Mouse (Mus musculus) cortical plate, adult 2 months (tissue): Measurements from ENCODE around the gene Lsp1. TPM values are rescaled to one million over a fixed set of nuclear protein-coding genes. Genes with fewer than 3 reads are reported as not detected.
A peak's percentile ranks its signal among the peaks of the same experiment; 100 is the strongest.

Source experiments
- H3K27ac ChIP-seq: fragments of 200-500 bp; 2 replicates; pipeline ENCODE4 v1.5.1; 2012; ENCODE audit warnings: low read length, control low read depth, inconsistent platforms; ENCODE audit not compliant: insufficient read depth
- H3K4me1 ChIP-seq: fragments of 200-500 bp; 2 replicates; pipeline ENCODE4 v1.6.1; 2011; ENCODE audit warnings: low read length; ENCODE audit not compliant: control insufficient read depth, insufficient read depth
- H3K4me3 ChIP-seq: fragments of 200-500 bp; 2 replicates; pipeline ENCODE4 v1.5.1; 2011; ENCODE audit warnings: mild to moderate bottlenecking, low read length, control low read depth; ENCODE audit not compliant: insufficient read depth
- CTCF ChIP-seq: fragments of 200-500 bp; IDR thresholded peaks from 2 replicates; pipeline ENCODE4 v1.5.1; 2011; ENCODE audit warnings: mild to moderate bottlenecking, control low read depth, low read length; ENCODE audit not compliant: insufficient read depth; ENCODE audit errors: extremely low read depth
- POLR2A ChIP-seq: fragments of 200-500 bp; IDR thresholded peaks from 2 replicates; pipeline ENCODE4 v1.6.1; 2011; ENCODE audit warnings: mild to moderate bottlenecking, low read length, control low read depth; ENCODE audit not compliant: insufficient read depth; ENCODE audit errors: extremely low read depth
- polyA plus RNA-seq: library from polyadenylated mRNA; depleted of rRNA; stranded (reverse); fragments of >200 nt; gene quantifications from 2 replicates; pipeline ENCODE4 v1.2.3, GENCODE M21; 2012; rRNA removed

Lsp1 gene
- 10.2 and 12.2 TPM in 2 replicates for polyA plus RNA-seq

GRCm38 (mm10) chr7:142460636-142461077 lies at the start of gene Lsp1:
Gene Lsp1, plus strand, starts transcription at chr7:142460809.
- no peak within 1 kb of the TSS for H3K4me3 ChIP-seq
- H3K27ac ChIP-seq: no peak within 1 kb of the TSS
- H3K4me1 ChIP-seq: peaks cover 3% of the 10 kb centered on the region; the same call in 1 of the 2 replicates
- no peak for TF ChIP-seq POLR2A
- no peak for TF ChIP-seq CTCF

- no peak overlapping the region for H3K4me3 ChIP-seq
- H3K4me1 ChIP-seq: no peaks in the 10 kb centered on the region
- H3K27ac ChIP-seq: no peak overlapping the region
- no peak for TF ChIP-seq POLR2A
- no peak for TF ChIP-seq CTCF
Measured at GRCm38 (mm10) chr7:142413285-142413684, 47.3 kb upstream of the Lsp1 start.

DNA sequence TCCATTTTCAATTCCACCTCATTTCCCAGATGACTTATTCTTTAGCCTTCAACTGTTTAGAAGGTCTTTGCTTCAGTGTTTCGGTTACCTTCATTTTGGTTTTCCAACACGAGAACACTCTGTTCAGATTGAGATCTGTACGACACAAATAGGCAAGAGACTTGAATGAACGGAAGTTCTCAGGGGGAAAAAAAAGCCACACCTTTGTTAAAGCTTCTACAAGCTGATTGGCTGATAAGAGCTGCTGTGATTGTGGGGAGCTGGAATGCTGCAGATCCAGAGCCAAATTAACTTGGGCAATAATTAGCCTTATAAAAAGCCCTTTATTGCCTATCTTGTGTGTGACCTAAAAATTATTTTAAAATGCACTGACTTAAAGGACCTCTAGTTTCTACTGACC lies 45.3 kb upstream of the Lsp1 start:
- TF ChIP-seq POLR2A (no peak), CTCF (no peak)
- Histone ChIP-seq H3K4me3 (no peak overlapping the region), H3K4me1 (no peaks in the 10 kb centered on the region), H3K27ac (no peak overlapping the region)

DNA sequence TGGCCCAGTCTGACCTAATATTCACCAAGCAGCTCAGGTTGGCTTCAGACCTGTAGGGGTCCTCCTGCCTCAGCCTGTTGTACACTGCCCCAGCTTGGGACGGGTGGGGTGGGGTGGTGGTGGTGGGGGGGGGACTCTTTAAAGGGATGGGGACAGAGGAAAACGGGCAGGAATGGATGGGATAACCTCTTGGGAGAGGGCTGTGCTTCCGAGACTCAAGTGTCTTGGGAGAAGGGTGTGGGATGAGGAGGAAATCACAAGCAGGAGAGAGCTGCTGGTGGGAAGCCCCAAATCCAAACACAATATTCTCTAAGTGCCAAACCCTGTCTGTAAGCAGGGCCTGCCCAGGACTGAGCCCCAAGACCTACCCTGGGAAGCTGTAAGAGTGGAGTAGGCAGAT lies 44.4 kb upstream of the Lsp1 start:
- no peak for TF ChIP-seq CTCF
- no peak for TF ChIP-seq POLR2A
- H3K4me1 ChIP-seq: no peaks in the 10 kb centered on the region
- H3K4me3 ChIP-seq: no peak overlapping the region
- no peak overlapping the region for H3K27ac ChIP-seq

DNA sequence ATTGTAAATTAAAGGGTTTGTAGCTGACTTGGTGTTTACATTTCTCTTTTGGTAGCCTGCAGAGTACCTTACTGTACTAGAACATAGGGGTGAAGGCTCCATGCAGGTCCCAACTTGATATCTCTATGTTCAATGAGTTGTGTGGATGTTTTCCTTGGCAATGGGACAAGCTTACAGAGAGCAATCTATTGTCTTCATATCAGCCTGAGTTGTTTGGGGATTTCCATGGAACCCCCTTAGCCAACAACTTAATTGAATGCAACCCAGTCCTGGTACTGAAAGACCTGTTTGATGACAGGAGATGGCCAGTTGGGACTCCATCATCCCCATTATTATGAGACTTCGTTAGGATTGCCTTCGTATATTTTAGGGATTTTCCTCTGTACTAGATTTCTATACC lies 42.6 kb upstream of the Lsp1 start:
- Histone ChIP-seq H3K4me3 (no peak overlapping the region), H3K27ac (no peak overlapping the region), H3K4me1 (no peaks in the 10 kb centered on the region)
- TF ChIP-seq POLR2A (no peak), CTCF (no peak)

DNA sequence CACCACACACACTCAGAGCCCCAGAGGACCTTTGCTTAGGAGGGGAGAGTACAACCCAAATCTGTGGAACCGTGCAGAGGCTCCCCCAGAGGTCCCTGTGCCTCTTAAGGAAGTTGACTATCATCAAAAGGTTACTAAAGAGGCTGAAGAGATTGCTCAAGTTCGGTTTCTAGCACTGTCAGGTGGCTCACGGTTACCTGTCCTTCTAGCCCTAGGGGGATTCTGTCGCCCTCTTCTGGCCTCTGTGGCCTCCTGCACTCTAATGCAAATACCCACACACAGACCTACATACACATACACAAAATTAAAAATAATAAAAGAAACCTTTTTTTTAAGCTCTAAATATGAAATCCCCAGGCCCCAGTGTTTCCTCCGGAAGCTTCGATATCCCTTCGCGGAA lies 41.9 kb upstream of the Lsp1 start:
- no peaks in the 10 kb centered on the region for H3K4me1 ChIP-seq
- no peak overlapping the region for H3K27ac ChIP-seq
- TF ChIP-seq CTCF: no peak
- TF ChIP-seq POLR2A: no peak
- H3K4me3 ChIP-seq: no peak overlapping the region

DNA sequence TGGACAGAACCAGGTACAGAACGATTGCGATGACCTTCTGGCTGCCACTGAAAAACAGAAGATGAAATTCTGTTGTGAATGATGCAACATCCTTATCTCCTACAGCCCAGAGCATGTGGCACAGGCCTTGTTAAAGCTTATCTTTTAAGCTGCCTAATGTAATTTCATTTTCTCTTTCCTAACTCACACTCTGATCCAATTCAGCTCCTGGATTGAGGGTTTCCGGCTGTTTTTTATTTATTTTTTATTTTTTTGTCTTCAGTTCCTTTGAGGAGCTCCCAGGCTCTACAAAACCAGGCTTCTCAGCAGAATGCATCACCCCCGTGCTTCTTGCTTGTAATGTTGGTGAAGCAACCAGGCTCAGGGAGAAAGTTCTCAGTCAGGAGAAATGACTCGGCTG lies 40.7 kb upstream of the Lsp1 start:
- Histone ChIP-seq H3K4me1 (no peaks in the 10 kb centered on the region), H3K4me3 (no peak overlapping the region), H3K27ac (no peak overlapping the region)
- TF ChIP-seq CTCF: no peak
- no peak for TF ChIP-seq POLR2A

GRCm38 (mm10) chr7:142421826-142422225 lies 38.8 kb upstream of the Lsp1 start:
- Histone ChIP-seq H3K4me1 (no peaks in the 10 kb centered on the region), H3K27ac (no peak overlapping the region), H3K4me3 (no peak overlapping the region)
- no peak for TF ChIP-seq POLR2A
- no peak for TF ChIP-seq CTCF

DNA sequence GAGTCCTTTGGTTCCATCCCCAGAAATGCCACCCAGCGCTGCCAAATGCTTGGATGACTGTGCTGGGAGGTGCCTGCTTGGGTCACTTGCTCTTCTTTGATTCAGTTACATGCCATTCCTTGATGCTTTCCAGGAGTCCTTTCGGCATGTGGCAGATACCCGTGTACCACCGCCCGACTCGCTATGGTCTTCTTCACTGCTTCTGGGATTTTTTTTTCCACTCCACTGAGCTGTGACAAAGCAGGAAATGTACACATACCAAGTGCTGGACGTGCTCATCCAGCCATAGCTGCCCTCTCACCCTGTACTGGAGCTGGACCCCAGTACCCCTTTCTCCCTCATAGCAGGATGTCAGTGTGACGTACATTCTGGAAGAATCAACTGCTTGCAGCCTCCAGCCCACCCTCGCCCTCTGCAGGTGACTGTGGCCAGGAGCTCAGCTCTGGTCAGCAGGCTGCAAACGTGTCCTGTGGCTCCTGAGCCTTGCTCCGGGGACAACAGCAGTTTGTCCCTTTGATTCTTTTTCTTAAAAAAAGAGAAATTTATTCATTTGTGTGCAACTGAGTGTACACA lies 34.9 kb upstream of the Lsp1 start:
- Histone ChIP-seq H3K4me1 (no peaks in the 10 kb centered on the region; the same call in 1 of the 2 replicates), H3K4me3 (no peak overlapping the region), H3K27ac (no peak overlapping the region)
- TF ChIP-seq POLR2A (no peak), CTCF (peak; percentile 34; the same call in 1 of the 2 replicates)

DNA sequence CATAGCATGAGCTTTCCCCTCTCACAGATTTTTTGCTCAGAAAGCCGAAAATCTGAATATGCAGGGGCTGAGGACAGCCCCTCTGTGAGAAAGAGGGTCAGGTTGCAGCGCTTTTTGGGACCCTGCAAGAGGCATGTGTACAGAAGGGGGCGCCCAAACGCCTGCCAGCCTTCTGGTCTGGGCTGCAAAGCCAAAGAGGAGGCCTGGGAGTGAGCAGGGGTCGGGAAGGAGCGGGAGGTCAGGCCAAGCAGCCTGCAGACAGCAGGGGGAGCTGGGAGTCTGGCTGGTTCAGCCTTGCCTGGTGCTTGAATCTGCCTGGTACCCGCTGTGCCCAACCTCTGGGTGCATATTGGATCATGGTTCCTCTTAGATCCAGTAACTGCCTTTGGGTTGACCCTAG lies 32.4 kb upstream of the Lsp1 start:
- H3K27ac ChIP-seq: no peak overlapping the region
- H3K4me1 ChIP-seq: no peaks in the 10 kb centered on the region; the same call in 1 of the 2 replicates
- TF ChIP-seq POLR2A: no peak
- 0 out of 2 replicates have a peak, but pooled peaks have one; percentile 14 for TF ChIP-seq CTCF
- no peak overlapping the region for H3K4me3 ChIP-seq
